Mouse (Mus musculus) liver, embryonic 14.5 days (tissue): ENCODE data around the gene Qtrt1. TPM values are rescaled to one million over a fixed set of nuclear protein-coding genes. Genes with fewer than 3 reads are reported as not detected.
"Not testable (repeated sequence)": the region's sequence is repeated elsewhere in the genome, so short reads cannot be mapped to it uniquely, and the experiment has no call there.

Experiments
- ATAC-seq: fragments of 200-750 bp; cut with Nextera tagmentation; 2 replicates; pipeline ENCODE4 v1.8.0; 2017; ENCODE audit warnings: moderate number of reproducible peaks, mild to moderate bottlenecking, moderate library complexity; ENCODE audit not compliant: insufficient read depth
- DNase-seq, 3 experiments: peaks; one replicate each; pipeline ENCODE4 v3.0.0-alpha.2; 2012 to 2013; ENCODE audit warnings: low read depth in 3 of 3, low spot score in 3 of 3
- H3K27ac ChIP-seq: fragments of 300-500 bp; sonication (generic); 2 replicates; pipeline ENCODE4 v1.5.1; 2014; ENCODE audit warnings: moderate library complexity, mild to moderate bottlenecking, control low read depth, inconsistent platforms
- H3K27me3 ChIP-seq: fragments of 300-500 bp; sonication (generic); 2 replicates; pipeline ENCODE4 v1.6.1; 2014; ENCODE audit warnings: mild to moderate bottlenecking, low read length, moderate library complexity; ENCODE audit not compliant: control insufficient read depth, insufficient read depth
- H3K36me3 ChIP-seq: fragments of 300-500 bp; sonication (generic); replicated peaks from 2 replicates; pipeline ENCODE4 v1.6.1; 2014; ENCODE audit warnings: low read depth; ENCODE audit not compliant: control insufficient read depth, insufficient read depth
- H3K4me1 ChIP-seq, 2 experiments: fragments of 200-500 bp in 1 of 2; fragments of 300-500 bp in 1 of 2; sonication (generic) in 1 of 2; replicated peaks; 2 replicates each; pipeline ENCODE4 v1.6.1; 2012 to 2014; ENCODE audit warnings: antibody characterized with exemption in 1 of 2, inconsistent platforms in 1 of 2, low read length in 1 of 2; ENCODE audit not compliant: control insufficient read depth in 2 of 2, insufficient read depth in 2 of 2
- H3K4me2 ChIP-seq: fragments of 300-500 bp; sonication (generic); 2 replicates; pipeline ENCODE4 v1.6.1; 2014; ENCODE audit warnings: low read depth, mild to moderate bottlenecking, control low read depth, moderate library complexity
- H3K4me3 ChIP-seq, 2 experiments: fragments of 200-500 bp in 1 of 2; fragments of 300-500 bp in 1 of 2; sonication (generic) in 1 of 2; 2 replicates each; pipeline ENCODE4 v1.5.1; 2012 to 2014; ENCODE audit warnings: low read depth in 2 of 2, low read length in 2 of 2, mild to moderate bottlenecking in 2 of 2, control low read depth in 1 of 2, inconsistent platforms in 1 of 2, moderate library complexity in 1 of 2; ENCODE audit not compliant: insufficient read depth in 1 of 2
- H3K9ac ChIP-seq: fragments of 300-500 bp; sonication (generic); replicated peaks from 2 replicates; pipeline ENCODE4 v1.6.1; 2014; ENCODE audit warnings: mild to moderate bottlenecking, control low read depth, moderate library complexity
- H3K9me3 ChIP-seq: fragments of 300-500 bp; sonication (generic); 2 replicates; pipeline ENCODE4 v1.6.1; 2016; ENCODE audit warnings: low read length, mixed read lengths; ENCODE audit not compliant: control insufficient read depth
- CTCF ChIP-seq: IDR thresholded peaks from 2 replicates; pipeline ENCODE4 v1.5.1; 2016; ENCODE audit warnings: antibody characterized with exemption, low read depth, control low read depth
- EP300 ChIP-seq: IDR thresholded peaks from 2 replicates; pipeline ENCODE4 v1.6.1; 2016; ENCODE audit warnings: antibody characterized with exemption, low read depth
- WGBS: fragments of 180-500 bp; shearing (Covaris S2); extraction: QIAGEN DNeasy Blood & Tissue Kit; methylation state at CpG from one replicate; pipeline ENCODE4 v1.1.7; 2014; ENCODE audit not compliant: insufficient replicate concordance; 5-methylcytosine and 5-hydroxymethylcytosine counted together
- polyA plus RNA-seq, 2 experiments: library from polyadenylated mRNA; depleted of rRNA in 1 of 2; stranded (reverse) in 1 of 2; unstranded in 1 of 2; fragments of >200 nt; fragmentation: Nextera tagmentation in 1 of 2; extraction: Ambion mirVana in 1 of 2; gene quantifications; 2 replicates each; pipeline versions ENCODE4 v1.2.1 to v1.2.3; 2012 to 2014

Qtrt1 gene
- polyA plus RNA-seq, 2 experiments = 20.0 to 25.4 TPM

GRCm38 (mm10) chr9:21463138-21463590 is 51.5 kb downstream of the Qtrt1 start:
- no peak overlapping the region for H3K9ac ChIP-seq
- DNase-seq (no peak), ATAC-seq (peak; percentile 56)
- no peak overlapping the region for H3K4me2 ChIP-seq
- peaks cover 0 to 7% of the 10 kb centered on the region in 2 experiments; a peak in 1 of 4 replicates for H3K4me1 ChIP-seq
- no peak for TF ChIP-seq EP300
- no peak for TF ChIP-seq CTCF
- WGBS = 26% methylated on average over 5 of the region's 5 CpGs
- H3K4me3 ChIP-seq = no peak overlapping the region
- no peaks in the 10 kb centered on the region for H3K9me3 ChIP-seq
- no peak overlapping the region for H3K27ac ChIP-seq
- H3K27me3 ChIP-seq = no peaks in the 10 kb centered on the region
- peaks cover 33% of the 10 kb centered on the region for H3K36me3 ChIP-seq

DNA sequence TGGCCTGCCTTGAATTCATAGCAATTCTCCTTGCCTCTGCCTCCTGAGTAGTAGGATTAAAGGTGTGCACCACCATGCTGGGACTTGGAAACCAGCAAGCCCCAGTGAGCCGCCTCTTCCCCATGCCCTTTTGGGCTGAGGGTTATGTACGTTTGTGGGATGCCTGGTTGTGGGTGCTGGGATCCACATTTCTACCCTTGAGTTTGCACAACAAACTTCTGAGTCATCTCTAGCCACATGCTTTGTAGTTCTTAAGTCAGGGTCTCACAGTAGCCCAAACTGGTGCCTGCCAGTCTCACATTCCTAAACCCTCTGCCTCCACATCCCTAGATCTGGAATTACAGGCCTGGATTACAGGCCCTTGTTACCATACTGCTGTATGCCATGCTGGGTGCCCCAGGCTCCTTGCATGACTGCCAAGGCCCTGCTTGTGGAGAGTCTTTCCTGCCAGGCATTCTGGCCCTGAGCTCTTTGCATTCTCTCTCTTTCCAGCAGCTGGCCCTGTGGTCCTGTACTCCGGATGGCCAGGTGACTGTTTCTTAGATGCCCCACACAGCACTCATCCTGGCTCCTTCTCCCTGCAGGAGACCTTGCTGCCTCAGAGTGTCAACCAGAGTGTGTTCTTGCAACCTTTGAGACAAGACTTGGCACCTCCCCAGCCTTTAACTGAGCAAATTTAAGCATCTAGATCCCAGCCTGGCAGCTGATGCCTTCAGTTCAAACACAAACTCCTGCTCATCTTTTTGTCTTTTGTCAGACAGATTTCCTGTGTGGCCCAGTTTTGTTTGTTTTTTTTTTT is 52.3 kb downstream of the Qtrt1 start:
- no peaks in the 10 kb centered on the region for H3K27me3 ChIP-seq
- ATAC-seq (no peak), DNase-seq (no peak)
- peaks cover 0 to 7% of the 10 kb centered on the region in 2 experiments; a peak in 1 of 4 replicates for H3K4me1 ChIP-seq
- 81% methylated on average over 3 of the region's 3 CpGs for WGBS
- H3K4me3 ChIP-seq = no peak overlapping the region
- TF ChIP-seq EP300 (no peak), CTCF (no peak)
- H3K36me3 ChIP-seq = peaks cover 31% of the 10 kb centered on the region
- no peak overlapping the region for H3K27ac ChIP-seq
- H3K9ac ChIP-seq = no peak overlapping the region
- H3K4me2 ChIP-seq = no peak overlapping the region
- H3K9me3 ChIP-seq = no peaks in the 10 kb centered on the region

GRCm38 (mm10) chr9:21464565-21464928 is 52.9 kb downstream of the Qtrt1 start:
- not testable (repeated sequence) for H3K4me2 ChIP-seq, DNase-seq, H3K9me3 ChIP-seq, H3K4me1 ChIP-seq, H3K4me3 ChIP-seq, H3K27ac ChIP-seq, ATAC-seq, H3K27me3 ChIP-seq, H3K9ac ChIP-seq
- H3K36me3 ChIP-seq = peaks cover 36% of the 10 kb centered on the region
- 87% methylated on average over 7 of the region's 7 CpGs for WGBS

DNA sequence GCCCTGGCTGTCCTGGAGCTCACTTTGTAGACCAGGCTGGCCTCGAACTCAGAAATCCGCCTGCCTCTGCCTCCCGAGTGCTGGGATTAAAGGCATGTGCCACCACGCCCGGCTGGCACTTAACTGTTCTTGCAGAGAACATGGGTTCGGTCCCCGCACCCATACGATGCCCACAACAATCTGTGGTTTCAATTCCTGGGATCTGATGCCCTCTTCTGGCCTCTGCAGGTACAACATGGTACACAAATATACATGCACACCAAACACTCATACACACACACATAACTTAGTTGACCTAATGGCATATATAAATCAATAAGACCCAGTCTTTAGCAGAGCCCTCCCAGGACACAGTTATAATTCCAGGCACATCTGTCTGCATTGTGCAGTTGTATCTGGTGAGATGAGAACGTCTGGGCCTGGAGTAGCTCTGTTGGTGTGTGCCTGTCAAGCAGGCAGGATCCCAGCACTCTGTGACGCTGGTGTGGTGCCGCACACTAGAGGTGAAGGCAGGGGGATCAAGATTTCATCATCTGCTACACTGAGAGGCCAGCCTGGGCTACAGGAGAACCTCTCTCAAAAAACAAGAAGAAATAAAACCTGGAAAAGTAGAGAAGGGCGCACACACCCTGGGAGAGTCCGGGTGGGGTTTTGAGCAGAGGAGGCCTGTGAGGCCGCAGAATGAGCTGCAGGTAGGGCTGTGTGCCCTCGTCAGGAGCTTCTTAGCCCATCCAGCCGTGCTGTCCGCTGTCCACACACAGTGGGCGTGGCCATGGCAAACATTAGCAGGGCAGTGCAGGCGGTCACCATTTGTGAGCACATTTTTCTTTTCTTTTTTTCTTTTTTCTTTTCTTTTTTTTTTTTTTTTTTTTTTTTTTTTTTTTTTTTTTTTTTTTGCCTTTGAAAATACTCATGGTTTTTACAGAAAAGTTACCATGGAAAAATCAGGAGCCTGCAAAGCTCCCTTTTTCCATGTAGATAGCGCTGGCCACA is 57.7 kb downstream of the Qtrt1 start:
- peaks cover 57% of the 10 kb centered on the region for H3K36me3 ChIP-seq
- no peaks in the 10 kb centered on the region for H3K27me3 ChIP-seq
- WGBS = 75% methylated on average over 19 of the region's 20 CpGs
- TF ChIP-seq EP300 (no peak), CTCF (peak; percentile 77)
- no peak overlapping the region for H3K4me3 ChIP-seq
- no peak overlapping the region for H3K9ac ChIP-seq
- H3K9me3 ChIP-seq = no peaks in the 10 kb centered on the region
- peak in 1 of 3 experiments; percentile 27 for DNase-seq
- H3K4me1 ChIP-seq = no peaks in the 10 kb centered on the region
- no peak overlapping the region for H3K27ac ChIP-seq
- no peak overlapping the region for H3K4me2 ChIP-seq
- ATAC-seq = peak; percentile 39; the same call in 1 of the 2 replicates

Other genes with a start within 250 kb of the Qtrt1 start
- gene Pde4a, start 246.1 kb upstream of the Qtrt1 start, polyA plus RNA-seq (2012; rRNA removed) = 1.3 and 1.4 TPM in 2 replicates
- gene Pde4a, start 246.1 kb upstream of the Qtrt1 start, polyA plus RNA-seq (2014; fragmentation: Nextera tagmentation; extraction: Ambion mirVana) = 1.1 and 1.4 TPM in 2 replicates
- 15.1 and 15.8 TPM in 2 replicates for gene Keap1, start 172.5 kb upstream of the Qtrt1 start, polyA plus RNA-seq (2012; rRNA removed)
- 15.6 and 16.4 TPM in 2 replicates for gene Keap1, start 172.5 kb upstream of the Qtrt1 start, polyA plus RNA-seq (2014; fragmentation: Nextera tagmentation; extraction: Ambion mirVana)
- gene S1pr5, start 163.4 kb upstream of the Qtrt1 start, polyA plus RNA-seq (2012; rRNA removed) = 0.06 TPM in 2 replicates
- gene S1pr5, start 163.4 kb upstream of the Qtrt1 start, polyA plus RNA-seq (2014; fragmentation: Nextera tagmentation; extraction: Ambion mirVana) = 0.09 and 0.10 TPM in 2 replicates
- 21.5 and 38.9 TPM in 2 replicates for gene Atg4d, start 146.5 kb upstream of the Qtrt1 start, polyA plus RNA-seq (2012; rRNA removed)
- 69.3 and 78.1 TPM in 2 replicates for gene Atg4d, start 146.5 kb upstream of the Qtrt1 start, polyA plus RNA-seq (2014; fragmentation: Nextera tagmentation; extraction: Ambion mirVana)
- gene Kri1, start 123.9 kb upstream of the Qtrt1 start, polyA plus RNA-seq (2012; rRNA removed) = 14.4 and 21.9 TPM in 2 replicates
- 3.9 and 5.0 TPM in 2 replicates for gene Kri1, start 123.9 kb upstream of the Qtrt1 start, polyA plus RNA-seq (2014; fragmentation: Nextera tagmentation; extraction: Ambion mirVana)
- 70.5 and 74.4 TPM in 2 replicates for gene Cdkn2d, start 120.4 kb upstream of the Qtrt1 start, polyA plus RNA-seq (2012; rRNA removed)
- gene Cdkn2d, start 120.4 kb upstream of the Qtrt1 start, polyA plus RNA-seq (2014; fragmentation: Nextera tagmentation; extraction: Ambion mirVana) = 116 and 119 TPM in 2 replicates
- gene Ap1m2, start 99.5 kb upstream of the Qtrt1 start, polyA plus RNA-seq (2012; rRNA removed) = 0.06 and 0.07 TPM in 2 replicates
- 0.16 and 0.24 TPM in 2 replicates for gene Ap1m2, start 99.5 kb upstream of the Qtrt1 start, polyA plus RNA-seq (2014; fragmentation: Nextera tagmentation; extraction: Ambion mirVana)
- gene Slc44a2, start 91.1 kb upstream of the Qtrt1 start, polyA plus RNA-seq (2012; rRNA removed) = 10.0 TPM in 2 replicates
- 11.6 and 12.7 TPM in 2 replicates for gene Slc44a2, start 91.1 kb upstream of the Qtrt1 start, polyA plus RNA-seq (2014; fragmentation: Nextera tagmentation; extraction: Ambion mirVana)
- 23.3 and 28.2 TPM in 2 replicates for gene Ilf3, start 44.0 kb upstream of the Qtrt1 start, polyA plus RNA-seq (2012; rRNA removed)
- gene Ilf3, start 44.0 kb upstream of the Qtrt1 start, polyA plus RNA-seq (2014; fragmentation: Nextera tagmentation; extraction: Ambion mirVana) = 33.5 and 36.8 TPM in 2 replicates
- 30.7 and 31.6 TPM in 2 replicates for gene Dnm2, start 13.1 kb downstream of the Qtrt1 start, polyA plus RNA-seq (2012; rRNA removed)
- 36.8 and 41.8 TPM in 2 replicates for gene Dnm2, start 13.1 kb downstream of the Qtrt1 start, polyA plus RNA-seq (2014; fragmentation: Nextera tagmentation; extraction: Ambion mirVana)
- gene Tmed1, start 98.4 kb downstream of the Qtrt1 start, polyA plus RNA-seq (2012; rRNA removed) = 14.8 and 16.3 TPM in 2 replicates
- 24.8 and 26.4 TPM in 2 replicates for gene Tmed1, start 98.4 kb downstream of the Qtrt1 start, polyA plus RNA-seq (2014; fragmentation: Nextera tagmentation; extraction: Ambion mirVana)
- 5.3 and 5.7 TPM in 2 replicates for gene AB124611, start 114.3 kb downstream of the Qtrt1 start, polyA plus RNA-seq (2012; rRNA removed)
- gene AB124611, start 114.3 kb downstream of the Qtrt1 start, polyA plus RNA-seq (2014; fragmentation: Nextera tagmentation; extraction: Ambion mirVana) = 2.1 and 2.3 TPM in 2 replicates
- gene Carm1, start 135.1 kb downstream of the Qtrt1 start, polyA plus RNA-seq (2012; rRNA removed) = 25.6 and 26.4 TPM in 2 replicates
- gene Carm1, start 135.1 kb downstream of the Qtrt1 start, polyA plus RNA-seq (2014; fragmentation: Nextera tagmentation; extraction: Ambion mirVana) = 13.6 and 17.1 TPM in 2 replicates
- gene Timm29, start 180.9 kb downstream of the Qtrt1 start, polyA plus RNA-seq (2012; rRNA removed) = 14.6 and 15.3 TPM in 2 replicates
- 17.0 and 21.9 TPM in 2 replicates for gene Timm29, start 180.9 kb downstream of the Qtrt1 start, polyA plus RNA-seq (2014; fragmentation: Nextera tagmentation; extraction: Ambion mirVana)
- 6.1 and 6.6 TPM in 2 replicates for gene Yipf2, start 181.0 kb downstream of the Qtrt1 start, polyA plus RNA-seq (2012; rRNA removed)
- 7.7 and 9.0 TPM in 2 replicates for gene Yipf2, start 181.0 kb downstream of the Qtrt1 start, polyA plus RNA-seq (2014; fragmentation: Nextera tagmentation; extraction: Ambion mirVana)
- gene Smarca4, start 204.3 kb downstream of the Qtrt1 start, polyA plus RNA-seq (2012; rRNA removed) = 17.0 and 20.6 TPM in 2 replicates
- gene Smarca4, start 204.3 kb downstream of the Qtrt1 start, polyA plus RNA-seq (2014; fragmentation: Nextera tagmentation; extraction: Ambion mirVana) = 17.7 and 22.6 TPM in 2 replicates